Mouse (Mus musculus) kidney, adult 2 months (tissue): ENCODE data around the gene Gm45713.

Source experiments
- CTCF ChIP-seq: fragments of 200-500 bp; conservative IDR thresholded peaks from 2 replicates; pipeline ENCODE4 v1.5.1; 2011; ENCODE audit warnings: low read depth, mild to moderate bottlenecking, control low read depth, low read length, moderate library complexity, mixed read lengths; ENCODE audit not compliant: insufficient read depth, insufficient read length
- POLR2A ChIP-seq: fragments of 200-500 bp; IDR thresholded peaks from one replicate; pipeline ENCODE4 v1.6.1; 2011; ENCODE audit warnings: low read depth, low read length, control low read depth

GRCm38 (mm10) chr7:45169495-45169894 is 33.5 kb upstream of the Gm45713 start:
- TF ChIP-seq CTCF (no peak), POLR2A (no peak)
